Comparison of ENCODE assay signal across 8 mouse cellular contexts in genomic region chr14:100284861-100285655, GRCm38 (mm10). TPM values are rescaled to one million over a fixed set of nuclear protein-coding genes. Genes with fewer than 3 reads are reported as not detected.
DNase-seq lines count a peak whose midpoint lies in the region; ATAC-seq and TF ChIP-seq lines count a peak whose summit lies in the region.

No protein-coding gene starts in this region.

- peaks cover 38% of the 10 kb centered on the region for H3K4me1 ChIP-seq in E14TG2a.4 (replicated peaks; ENCODE audit: low read depth, low read length)
- peaks cover 21% of the 10 kb centered on the region for H3K4me1 ChIP-seq in forebrain, embryonic 16.5 days (replicated peaks; ENCODE audit: control insufficient read depth, insufficient read depth, low read length)
- no peaks in the 10 kb centered on the region for H3K4me1 ChIP-seq in liver, postnatal 0 days (ENCODE audit: insufficient read depth)
- H3K4me1 ChIP-seq in neural tube, embryonic 13.5 days (replicated peaks) = peaks cover 34% of the 10 kb centered on the region
- no peaks in the 10 kb centered on the region for H3K4me1 ChIP-seq in stomach, postnatal 0 days (replicated peaks; ENCODE audit: control insufficient read depth, insufficient read depth)

- ATAC-seq in forebrain, embryonic 16.5 days = peak; percentile 83
- peak; percentile 88 for ATAC-seq in liver, postnatal 0 days
- peak; percentile 90 for ATAC-seq in neural tube, embryonic 13.5 days (ENCODE audit: low read depth)
- peak; percentile 91 for ATAC-seq in stomach, postnatal 0 days (ENCODE audit: low FRiP score, low TSS enrichment)

- intact Hi-C loops in heart, postnatal 14 days (cut with DNase I) = loop anchor here (2.0 to 5.0 kb wide), 7 partner anchors 50 to 1007 kb away; no protein-coding TSS in a partner anchor

- peak overlapping the region; percentile 97 for H3K27ac ChIP-seq in forebrain, embryonic 16.5 days (ENCODE audit: low read length)
- H3K27ac ChIP-seq in liver, postnatal 0 days (ENCODE audit: low read depth) = peak overlapping the region; percentile 94
- peak overlapping the region; percentile 96 for H3K27ac ChIP-seq in neural tube, embryonic 13.5 days (replicated peaks)
- peak overlapping the region; percentile 84 for H3K27ac ChIP-seq in stomach, postnatal 0 days (replicated peaks)

- H3K4me3 ChIP-seq in E14TG2a.4 (replicated peaks; ENCODE audit: low read length) = peak overlapping the region; percentile 90
- H3K4me3 ChIP-seq in forebrain, embryonic 16.5 days (replicated peaks; ENCODE audit: low read length) = peak overlapping the region; percentile 72
- H3K4me3 ChIP-seq in liver, postnatal 0 days (ENCODE audit: low read depth, low read length) = peak overlapping the region; percentile 58
- peak overlapping the region; percentile 65 for H3K4me3 ChIP-seq in neural tube, embryonic 13.5 days
- peak overlapping the region; percentile 65 for H3K4me3 ChIP-seq in stomach, postnatal 0 days (ENCODE audit: low read depth, low read length)

- no peaks in the 10 kb centered on the region for H3K27me3 ChIP-seq in E14TG2a.4 (ENCODE audit: insufficient read depth, low read length)
- H3K27me3 ChIP-seq in forebrain, embryonic 16.5 days (replicated peaks; ENCODE audit: control insufficient read depth, insufficient read depth, low read length) = no peaks in the 10 kb centered on the region
- H3K27me3 ChIP-seq in liver, postnatal 0 days (ENCODE audit: insufficient read depth, low read length) = peaks cover 11% of the 10 kb centered on the region
- no peaks in the 10 kb centered on the region for H3K27me3 ChIP-seq in neural tube, embryonic 13.5 days
- no peaks in the 10 kb centered on the region for H3K27me3 ChIP-seq in stomach, postnatal 0 days (ENCODE audit: control insufficient read depth, insufficient read depth, low read length)

- no peak for TF ChIP-seq EP300 in liver, postnatal 0 days (IDR thresholded peaks at IDR 0.05; ENCODE audit: low read depth)
- TF ChIP-seq EP300 in stomach, postnatal 0 days (optimal IDR thresholded peaks at IDR 0.05) = no peak

- under 1% methylated on average over 37 of the region's 48 CpGs for WGBS in forebrain, embryonic 16.5 days
- WGBS in liver, postnatal 0 days (ENCODE audit: insufficient replicate concordance) = under 1% methylated on average over 38 of the region's 48 CpGs
- 1% methylated on average over 40 of the region's 48 CpGs for WGBS in neural tube, embryonic 13.5 days
- 1% methylated on average over 36 of the region's 48 CpGs for WGBS in stomach, postnatal 0 days

- H3K36me3 ChIP-seq in E14TG2a.4 (ENCODE audit: insufficient read depth, low read length) = peaks cover 5% of the 10 kb centered on the region
- no peaks in the 10 kb centered on the region for H3K36me3 ChIP-seq in forebrain, embryonic 16.5 days (ENCODE audit: control insufficient read depth, insufficient read depth)
- no peaks in the 10 kb centered on the region for H3K36me3 ChIP-seq in liver, postnatal 0 days (replicated peaks; ENCODE audit: insufficient read depth, low read length)
- H3K36me3 ChIP-seq in neural tube, embryonic 13.5 days = no peaks in the 10 kb centered on the region
- H3K36me3 ChIP-seq in stomach, postnatal 0 days (ENCODE audit: control insufficient read depth, insufficient read depth, low read length) = no peaks in the 10 kb centered on the region

- H3K4me2 ChIP-seq in forebrain, embryonic 16.5 days (ENCODE audit: low read length) = peak overlapping the region; percentile 96
- peak overlapping the region; percentile 88 for H3K4me2 ChIP-seq in liver, postnatal 0 days (ENCODE audit: low read depth, low read length)
- H3K4me2 ChIP-seq in neural tube, embryonic 13.5 days = peak overlapping the region; percentile 94
- H3K4me2 ChIP-seq in stomach, postnatal 0 days (replicated peaks; ENCODE audit: low read depth) = peak overlapping the region; percentile 99

- H3K9ac ChIP-seq in forebrain, embryonic 16.5 days (replicated peaks; ENCODE audit: low read depth, low read length) = peak overlapping the region; percentile 97
- H3K9ac ChIP-seq in liver, postnatal 0 days (replicated peaks) = peak overlapping the region; percentile 73
- H3K9ac ChIP-seq in neural tube, embryonic 13.5 days = peak overlapping the region; percentile 89
- H3K9ac ChIP-seq in stomach, postnatal 0 days (ENCODE audit: low read length) = peak overlapping the region; percentile 63

- no peak for TF ChIP-seq CTCF in E14TG2a.4 (conservative IDR thresholded peaks at IDR 0.05; ENCODE audit: low read length)
- no peak for TF ChIP-seq CTCF in liver, postnatal 0 days (IDR thresholded peaks at IDR 0.05; ENCODE audit: low read depth)
- TF ChIP-seq CTCF in stomach, postnatal 0 days (IDR thresholded peaks at IDR 0.05; ENCODE audit: low read depth) = no peak

- peak; percentile 53 for DNase-seq in cerebellum, adult 11 months
- peak; percentile 71 to 76 for DNase-seq in heart, postnatal 14 days
- DNase-seq in kidney, postnatal 4 days = peak; percentile 77 to 86
- peak; percentile 76 for DNase-seq in liver, postnatal 0 days
- peak; percentile 75 for DNase-seq in stomach, postnatal 0 days (ENCODE audit: low spot score)

- peaks cover 18% of the 10 kb centered on the region for H3K9me3 ChIP-seq in E14TG2a.4 (ENCODE audit: low read length)
- no peaks in the 10 kb centered on the region for H3K9me3 ChIP-seq in forebrain, embryonic 16.5 days (ENCODE audit: control insufficient read depth, low read length)
- H3K9me3 ChIP-seq in liver, postnatal 0 days (ENCODE audit: low read length) = no peaks in the 10 kb centered on the region
- H3K9me3 ChIP-seq in neural tube, embryonic 13.5 days = no peaks in the 10 kb centered on the region
- no peaks in the 10 kb centered on the region for H3K9me3 ChIP-seq in stomach, postnatal 0 days (ENCODE audit: control insufficient read depth, low read length)

RNA-seq across cellular contexts. Expression of gene Klf12, which starts 0.6 kb away (rescaled TPM):
- polyA plus RNA-seq in forebrain, embryonic 16.5 days (2015; fragmentation: Nextera tagmentation; extraction: Ambion mirVana) = 45.5 and 48.4 TPM in 2 replicates
- 10 to 100 TPM; 14.9 to 16.7 TPM for total RNA-seq in heart, postnatal 14 days (2021)
- 5.2 and 7.1 TPM in 2 replicates for polyA plus RNA-seq in liver, postnatal 0 days (2015; fragmentation: Nextera tagmentation; extraction: Ambion mirVana)
- 44.4 and 48.1 TPM in 2 replicates for polyA plus RNA-seq in neural tube, embryonic 13.5 days (2015; fragmentation: Nextera tagmentation; extraction: Ambion mirVana)
- 3.8 and 4.2 TPM in 2 replicates for polyA plus RNA-seq in stomach, postnatal 0 days (2015; fragmentation: Nextera tagmentation; extraction: Ambion mirVana)

Comparison
In these comparisons a context has a peak if more than half of its experiments do, and no peak if none do; other contexts are left out.
1. Peak in every context shown above with its lines: DNase-seq, ATAC-seq, H3K4me3 ChIP-seq and H3K27ac ChIP-seq.